Mouse (Mus musculus) testis, adult 2 months (tissue): ENCODE measurements around the gene Spag6l. TPM values are rescaled to one million over a fixed set of nuclear protein-coding genes. Genes with fewer than 3 reads are reported as not detected.
A peak's percentile ranks its signal among the peaks of the same experiment; 100 is the strongest.

Source experiments
- H3K27ac ChIP-seq: fragments of 200-500 bp; 2 replicates; pipeline ENCODE4 v1.5.1; 2012; ENCODE audit warnings: low read depth, low read length; ENCODE audit not compliant: control insufficient read depth, insufficient read depth
- H3K27me3 ChIP-seq: fragments of 200-500 bp; 2 replicates; pipeline ENCODE4 v1.6.1; 2012; ENCODE audit warnings: mild to moderate bottlenecking, low read length, moderate library complexity; ENCODE audit not compliant: control insufficient read depth, insufficient read depth
- H3K36me3 ChIP-seq: fragments of 200-500 bp; 2 replicates; pipeline ENCODE4 v1.6.1; 2012; ENCODE audit warnings: mild to moderate bottlenecking, low read length; ENCODE audit not compliant: control insufficient read depth, insufficient read depth
- H3K4me1 ChIP-seq: fragments of 200-500 bp; 2 replicates; pipeline ENCODE4 v1.6.1; 2012; ENCODE audit warnings: low read length; ENCODE audit not compliant: control insufficient read depth, insufficient read depth
- H3K4me3 ChIP-seq: fragments of 200-500 bp; 2 replicates; pipeline ENCODE4 v1.5.1; 2012; ENCODE audit warnings: low read depth, mild to moderate bottlenecking, low read length, moderate library complexity, mixed read lengths; ENCODE audit not compliant: control insufficient read depth
- CTCF ChIP-seq: fragments of 200-500 bp; IDR thresholded peaks from 2 replicates; pipeline ENCODE4 v1.5.1; 2012; ENCODE audit warnings: low read depth, mild to moderate bottlenecking, inconsistent platforms, low read length, moderate library complexity; ENCODE audit not compliant: control insufficient read depth, insufficient read depth, insufficient replicate concordance
- POLR2A ChIP-seq: fragments of 200-500 bp; IDR thresholded peaks from 2 replicates; pipeline ENCODE4 v1.6.1; 2012; ENCODE audit warnings: low read depth, mild to moderate bottlenecking, inconsistent platforms, low read length, moderate library complexity; ENCODE audit not compliant: control insufficient read depth
- polyA plus RNA-seq: library from polyadenylated mRNA; depleted of rRNA; stranded (reverse); fragments of >200 nt; gene quantifications from 2 replicates; pipeline ENCODE4 v1.2.3, GENCODE M21; 2012; rRNA removed

Spag6l gene
- 150 and 152 TPM in 2 replicates for polyA plus RNA-seq

DNA sequence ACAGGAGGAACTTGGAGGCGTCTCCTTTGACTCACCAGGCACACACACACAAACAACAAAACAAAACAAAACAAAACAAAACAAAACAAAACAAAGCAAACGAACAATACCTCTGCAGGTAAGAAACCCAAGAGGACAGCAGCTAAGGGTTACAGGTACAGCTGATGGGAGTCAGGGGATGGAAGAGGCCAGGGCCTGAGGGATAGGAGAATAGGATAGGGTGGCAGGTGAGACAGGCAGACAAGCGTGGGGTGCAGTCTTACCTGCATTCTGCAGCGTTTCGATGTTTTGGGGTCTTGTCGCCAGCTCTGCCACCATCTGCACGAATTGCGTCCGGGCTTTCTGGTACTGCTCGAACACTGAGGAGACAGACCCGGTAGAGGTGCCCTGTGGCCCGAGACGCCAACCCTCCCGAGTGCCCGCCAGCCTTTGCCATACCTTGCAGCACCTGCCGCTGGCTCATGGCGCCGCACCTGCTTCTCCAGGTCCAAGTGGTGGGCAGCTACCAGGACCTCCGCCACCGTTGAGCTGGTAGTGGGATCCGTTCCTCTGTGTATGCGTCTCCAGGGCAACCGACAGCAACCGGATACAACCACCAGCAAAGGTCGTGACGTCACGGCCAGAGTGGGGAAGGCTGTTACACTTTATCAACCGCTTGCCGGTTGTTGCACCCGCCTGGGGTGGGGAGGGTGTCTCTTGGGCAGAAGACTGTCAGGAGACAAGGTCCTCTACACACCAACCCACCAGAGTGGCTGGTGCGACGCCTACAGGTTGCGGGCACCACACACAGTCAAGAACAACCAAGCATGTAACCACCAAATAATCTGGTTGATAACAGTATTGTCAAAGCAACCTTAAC, at the start of gene Spag6l:
Gene Spag6l (minus strand): TSS at position 700 of the 859 bp plus-strand sequence.
- peak; percentile 31; the same call in 1 of the 2 replicates for TF ChIP-seq CTCF
- peak; percentile 97; the same call in 1 of the 2 replicates for TF ChIP-seq POLR2A
- H3K4me3 ChIP-seq = peak within 1 kb of the TSS; percentile 96
- H3K36me3 ChIP-seq = no peaks in the 10 kb centered on the region; the same call in 1 of the 2 replicates
- H3K4me1 ChIP-seq = peaks cover 7% of the 10 kb centered on the region
- peak within 1 kb of the TSS; percentile 93 for H3K27ac ChIP-seq
- H3K27me3 ChIP-seq = no peaks in the 10 kb centered on the region

GRCm38 (mm10) chr16:16879025-16879424, 49.8 kb upstream of the Spag6l start:
- Histone ChIP-seq H3K27me3 (no peaks in the 10 kb centered on the region), H3K4me1 (no peaks in the 10 kb centered on the region), H3K27ac (no peak overlapping the region), H3K4me3 (no peak overlapping the region), H3K36me3 (peaks cover 1% of the 10 kb centered on the region)
- TF ChIP-seq CTCF = no peak
- TF ChIP-seq POLR2A = no peak

- peaks cover 3% of the 10 kb centered on the region for H3K4me1 ChIP-seq
These were observed 41.5 kb upstream of the Spag6l start, which contains the start of the genes Top3b and Vpreb1 for GRCm38 (mm10) chr16:16870617-16871331. TSS of gene Top3b (plus strand) at chr16:16870736. TSS of gene Vpreb1 (minus strand) at chr16:16870843.

GRCm38 (mm10) chr16:16870241-16870616, 41.0 kb upstream of the Spag6l start:
- Histone ChIP-seq H3K36me3 (no peaks in the 10 kb centered on the region), H3K4me1 (peaks cover 3% of the 10 kb centered on the region), H3K4me3 (peak overlapping the region; percentile 94), H3K27ac (no peak overlapping the region), H3K27me3 (no peaks in the 10 kb centered on the region)
- TF ChIP-seq CTCF = no peak
- TF ChIP-seq POLR2A = no peak

More at GRCm38 (mm10) chr16:16870617-16871331, 41.5 kb upstream of the Spag6l start, which contains the start of the genes Top3b and Vpreb1:
- Histone ChIP-seq H3K27ac (peak within 1 kb of the TSS; percentile 85), H3K4me3 (peak within 1 kb of the TSS; percentile 94), H3K27me3 (no peaks in the 10 kb centered on the region), H3K36me3 (no peaks in the 10 kb centered on the region)
- TF ChIP-seq POLR2A (peak; percentile 92), CTCF (peak; percentile 21; the same call in 1 of the 2 replicates)

GRCm38 (mm10) chr16:16865696-16866561, 36.7 kb upstream of the Spag6l start:
- no peaks in the 10 kb centered on the region for H3K27me3 ChIP-seq
- no peak overlapping the region for H3K27ac ChIP-seq
- H3K4me3 ChIP-seq = no peak overlapping the region
- TF ChIP-seq POLR2A (no peak), CTCF (no peak)
- H3K4me1 ChIP-seq = no peaks in the 10 kb centered on the region; the same call in 1 of the 2 replicates
- H3K36me3 ChIP-seq = no peaks in the 10 kb centered on the region

DNA sequence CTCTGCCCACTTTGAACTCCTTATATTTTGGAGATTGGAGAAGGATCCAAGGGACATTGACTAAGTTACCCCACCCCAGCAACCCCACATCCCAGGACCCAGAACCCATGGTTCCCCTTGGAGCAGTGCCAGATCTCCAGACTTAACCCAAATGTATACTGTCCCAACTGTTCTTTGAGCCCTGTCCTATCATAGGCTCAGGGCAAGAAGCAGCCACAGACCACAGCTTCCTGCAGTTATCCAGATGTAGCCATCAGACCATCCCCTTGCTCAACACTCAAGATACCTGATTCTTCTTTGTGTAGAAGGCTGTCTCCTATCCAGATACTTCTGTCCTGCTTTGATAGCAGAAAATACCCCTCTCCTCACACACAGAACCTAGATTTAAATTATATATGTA, 36.0 kb upstream of the Spag6l start:
- Histone ChIP-seq H3K27me3 (no peaks in the 10 kb centered on the region), H3K36me3 (no peaks in the 10 kb centered on the region), H3K4me3 (no peak overlapping the region), H3K4me1 (no peaks in the 10 kb centered on the region; the same call in 1 of the 2 replicates), H3K27ac (no peak overlapping the region)
- no peak for TF ChIP-seq CTCF
- TF ChIP-seq POLR2A = no peak
